Mouse (Mus musculus) embryo, embryonic 11.5 days (tissue): ENCODE data around the gene Txndc17.
"Not testable (repeated sequence)": the region's sequence is repeated elsewhere in the genome, so short reads cannot be mapped to it uniquely, and the experiment has no call there.

Experiments
- DNase-seq: peaks from one replicate; pipeline ENCODE4 v3.0.0-alpha.2; 2012; ENCODE audit warnings: low read depth, low spot score

Gene Txndc17

GRCm38 (mm10) chr11:72207204-72207833, at the start of gene Txndc17, which contains the start of gene 4933427D14Rik:
Gene Txndc17, plus strand, starts transcription at chr11:72207547.
Gene 4933427D14Rik, minus strand, starts transcription at chr11:72207459.
- DNase-seq, result peak; percentile 76

- DNase-seq, result no peak
Measured at GRCm38 (mm10) chr11:72163198-72163597, 44.1 kb upstream of the Txndc17 start.

DNA sequence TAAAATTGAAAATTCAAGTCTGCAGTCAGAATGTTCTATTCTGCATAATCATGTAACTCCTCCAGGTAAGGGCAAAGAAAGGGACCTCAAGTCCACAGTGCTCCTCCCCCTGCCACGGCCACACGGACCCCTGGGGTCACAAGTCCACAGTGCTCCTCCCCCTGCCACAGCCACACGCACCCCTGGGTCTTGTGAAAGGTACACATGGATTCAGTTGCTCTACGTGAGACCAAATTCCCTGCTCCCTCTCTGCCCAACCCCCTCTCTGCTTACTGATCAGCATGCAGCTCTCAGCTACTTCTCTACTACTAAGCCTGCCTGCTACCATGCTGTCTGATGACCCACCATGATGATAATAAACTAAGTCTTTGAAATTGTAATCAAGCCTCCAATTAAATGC, 37.5 kb upstream of the Txndc17 start:
- DNase-seq, result no peak

DNA sequence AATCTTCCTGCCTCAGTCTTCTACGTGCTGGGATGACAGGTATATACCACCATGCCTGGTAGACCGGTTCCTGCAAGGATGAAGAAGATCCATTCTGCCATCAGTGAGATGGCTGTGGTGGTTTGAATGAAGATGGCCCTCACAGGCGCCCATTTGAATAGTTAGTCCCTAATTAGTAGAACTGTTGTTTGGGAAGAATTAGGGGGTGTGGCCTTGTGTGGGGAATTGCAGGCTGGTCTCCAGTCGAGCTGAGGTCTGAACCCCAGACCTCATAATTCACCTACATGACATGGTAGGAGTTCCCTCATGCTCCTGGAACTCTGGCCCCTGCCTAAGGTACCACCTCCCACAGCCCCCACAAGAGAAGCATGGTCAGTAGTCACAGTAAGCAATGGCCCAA, 35.4 kb upstream of the Txndc17 start:
- DNase-seq, result not testable (repeated sequence)

DNA sequence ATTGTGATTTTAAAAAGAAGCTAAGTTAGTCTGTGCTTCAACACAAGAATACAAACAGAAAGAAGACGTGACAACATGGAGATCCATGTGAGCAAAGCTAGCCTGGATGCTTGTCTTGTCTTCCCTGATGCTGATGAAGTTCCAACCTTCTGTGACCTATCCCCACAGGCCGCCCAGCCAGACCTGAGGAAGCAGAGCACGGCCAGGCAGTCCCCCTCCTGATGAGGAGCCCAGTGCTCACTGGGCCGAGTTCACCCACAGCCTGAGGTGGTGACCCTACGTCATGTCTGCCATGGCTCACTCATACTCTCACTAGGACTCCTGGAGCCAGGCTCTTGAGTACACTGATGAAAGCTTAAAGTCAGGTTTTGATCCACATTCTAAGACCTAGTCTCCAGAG, 33.8 kb upstream of the Txndc17 start:
- DNase-seq, result no peak

- DNase-seq, result no peak
Measured at GRCm38 (mm10) chr11:72174721-72175120, 32.6 kb upstream of the Txndc17 start.

- no peak for DNase-seq
Measured at GRCm38 (mm10) chr11:72175966-72176365, 31.4 kb upstream of the Txndc17 start.

- no peak for DNase-seq
Measured at GRCm38 (mm10) chr11:72176553-72176952, 30.8 kb upstream of the Txndc17 start.

DNA sequence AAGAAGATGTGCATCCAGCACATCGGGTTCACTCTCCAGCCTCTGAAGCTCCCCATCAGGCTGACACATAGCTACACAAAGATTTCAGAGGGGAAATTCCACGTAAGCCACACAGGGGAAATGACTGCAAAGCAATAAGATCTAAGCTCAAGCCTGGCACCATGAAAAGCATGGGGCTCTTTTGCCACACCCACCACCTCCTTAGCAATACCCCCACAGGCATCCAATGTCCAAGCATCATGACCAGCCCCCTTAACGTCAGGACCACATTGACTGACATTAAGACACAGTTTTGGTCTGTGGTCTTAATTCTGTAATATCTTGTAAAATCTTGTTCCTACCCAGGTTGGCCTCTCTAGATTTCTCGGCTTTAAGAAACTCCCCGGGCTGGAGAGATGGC, 26.8 kb upstream of the Txndc17 start:
- no peak for DNase-seq

DNA sequence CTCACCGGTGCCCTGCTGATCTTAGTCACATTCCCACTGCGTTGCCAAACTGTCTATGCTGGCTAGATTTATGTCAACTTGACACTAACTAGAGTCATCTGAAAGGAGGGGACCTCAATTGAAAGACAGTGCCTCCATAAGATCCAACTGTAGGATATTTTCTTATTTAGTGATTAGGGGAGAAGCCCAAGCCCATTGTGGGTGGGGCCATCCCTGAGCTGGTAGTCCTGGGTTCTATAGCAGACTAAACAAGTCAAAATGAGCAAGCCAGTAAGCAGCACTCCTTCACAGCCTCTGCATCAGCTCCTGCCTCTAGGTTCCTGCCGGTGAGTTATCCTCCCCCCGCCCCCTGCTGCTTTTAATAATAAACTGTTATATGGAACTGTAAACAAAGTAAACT, 26.2 kb upstream of the Txndc17 start:
- DNase-seq, result no peak

DNA sequence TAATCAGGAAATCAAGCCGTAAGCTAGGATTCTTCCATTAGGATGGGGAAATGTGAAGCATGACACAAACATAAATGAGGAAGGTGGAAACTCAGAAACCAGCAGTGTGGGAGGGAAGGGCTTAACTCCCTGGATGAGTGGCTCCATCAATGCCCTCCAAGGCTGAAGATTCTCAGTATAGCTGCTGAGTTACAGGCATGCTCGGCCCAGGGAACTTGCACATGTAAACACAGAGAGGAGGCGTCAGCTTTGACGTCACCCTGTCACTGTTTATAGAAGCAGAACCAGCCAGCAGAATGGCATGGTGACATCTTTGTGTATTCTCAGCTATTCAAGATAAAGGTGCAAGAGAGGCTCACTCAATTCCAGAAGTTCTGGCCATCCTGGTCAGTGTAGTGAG, 23.1 kb upstream of the Txndc17 start:
- no peak for DNase-seq

- DNase-seq, result no peak
Measured at GRCm38 (mm10) chr11:72190857-72191256, 16.5 kb upstream of the Txndc17 start.

DNA sequence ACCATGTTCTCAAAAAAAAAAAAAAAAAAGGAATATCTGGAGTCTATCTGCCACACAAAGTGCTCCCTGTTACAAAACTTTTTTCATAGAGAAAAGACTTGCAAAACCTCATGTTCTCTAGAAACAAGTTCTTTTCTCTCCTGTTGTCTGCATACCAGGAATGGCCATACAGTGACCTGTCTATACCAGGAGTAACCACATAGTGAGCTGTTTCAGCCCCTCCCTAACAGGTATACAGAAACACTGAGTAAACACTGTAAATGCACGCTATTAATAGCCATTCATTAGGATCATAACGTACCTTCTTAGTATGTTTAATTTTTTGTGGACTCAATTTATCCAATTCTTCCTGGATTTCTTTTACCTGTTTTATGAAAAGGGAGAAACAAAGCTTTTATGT, 13.1 kb upstream of the Txndc17 start:
- DNase-seq, result no peak

- DNase-seq, result no peak
Measured at GRCm38 (mm10) chr11:72196506-72196905, 10.8 kb upstream of the Txndc17 start.

- DNase-seq, result no peak
Measured at GRCm38 (mm10) chr11:72203440-72203839, 3.9 kb upstream of the Txndc17 start.

GRCm38 (mm10) chr11:72205256-72205655, 2.1 kb upstream of the Txndc17 start:
- no peak for DNase-seq

- no peak for DNase-seq
Measured at GRCm38 (mm10) chr11:72206341-72207203, 775 bp upstream of the Txndc17 start, which contains the start of gene Gm43951. Gene Gm43951, minus strand, starts transcription at chr11:72206840.

DNA sequence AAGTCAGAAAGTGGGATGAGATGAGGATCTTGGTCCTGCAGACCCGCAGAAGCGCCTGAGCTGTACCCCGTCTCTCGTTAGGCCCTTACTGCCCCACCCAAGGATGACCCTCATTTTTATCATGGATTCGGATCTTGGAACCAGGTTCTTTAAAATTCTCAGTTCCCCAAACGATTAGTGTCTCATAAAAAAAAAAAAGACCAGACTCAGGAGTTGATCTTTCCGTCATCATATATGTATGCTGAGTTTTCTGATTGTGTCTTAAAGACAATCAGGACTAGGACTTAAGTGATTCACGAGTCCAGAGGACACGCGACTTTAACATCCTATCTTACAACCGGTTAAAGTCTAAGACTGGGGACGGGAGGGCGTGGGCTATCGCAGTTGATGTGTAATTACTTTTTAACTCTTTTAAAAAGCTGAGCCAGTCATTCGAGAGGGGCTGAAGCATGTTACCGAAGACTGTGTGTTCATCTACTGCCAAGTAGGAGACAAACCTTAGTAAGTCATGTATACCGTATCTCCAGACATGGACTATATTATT, 559 bp downstream of the Txndc17 start:
- DNase-seq, result no peak

DNA sequence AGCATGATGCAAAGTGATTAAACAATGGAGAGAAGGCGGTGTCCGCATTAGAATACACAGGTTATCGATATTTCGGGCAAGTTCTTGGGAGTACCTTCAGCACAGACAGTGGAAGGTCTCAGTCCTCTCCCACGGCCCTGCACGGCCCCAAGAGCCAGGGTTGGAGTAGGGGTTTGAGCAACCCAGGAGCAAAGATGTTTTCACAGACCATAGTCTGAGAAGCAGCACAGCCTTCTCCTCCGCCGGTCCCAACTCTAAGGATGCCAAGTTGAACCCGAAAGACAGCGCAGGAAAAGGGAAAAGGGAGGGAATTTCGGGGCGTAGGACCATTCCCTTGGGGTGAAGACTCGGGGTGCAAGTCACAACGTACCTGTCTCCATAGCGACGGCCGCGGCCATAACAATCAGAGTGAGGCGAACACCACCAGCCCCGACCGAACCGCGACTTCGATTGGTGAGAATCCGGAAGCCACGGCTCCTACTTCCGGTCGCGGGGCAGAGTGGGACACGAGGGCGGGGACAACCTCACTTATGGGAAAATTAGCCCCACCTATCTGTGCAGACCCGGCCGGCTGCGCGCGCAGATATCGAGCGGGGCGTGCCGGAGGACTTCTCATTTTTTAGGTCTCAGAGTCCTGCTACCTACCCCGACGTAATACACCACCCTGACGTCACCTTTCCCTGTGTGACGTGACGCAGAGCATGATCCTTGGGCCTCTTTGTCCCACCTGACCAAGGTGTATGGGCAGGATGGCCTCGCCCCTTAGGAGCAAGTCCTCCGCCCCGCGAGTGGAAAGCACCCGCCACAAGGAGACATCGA, 7.5 kb downstream of the Txndc17 start:
- peak; percentile 94 for DNase-seq

- no peak for DNase-seq
Measured at GRCm38 (mm10) chr11:72215410-72215797, 8.1 kb downstream of the Txndc17 start, which contains the start of gene Med31. Gene Med31, minus strand, starts transcription at chr11:72215592.

GRCm38 (mm10) chr11:72217116-72217515, 9.8 kb downstream of the Txndc17 start:
- DNase-seq, result no peak

DNA sequence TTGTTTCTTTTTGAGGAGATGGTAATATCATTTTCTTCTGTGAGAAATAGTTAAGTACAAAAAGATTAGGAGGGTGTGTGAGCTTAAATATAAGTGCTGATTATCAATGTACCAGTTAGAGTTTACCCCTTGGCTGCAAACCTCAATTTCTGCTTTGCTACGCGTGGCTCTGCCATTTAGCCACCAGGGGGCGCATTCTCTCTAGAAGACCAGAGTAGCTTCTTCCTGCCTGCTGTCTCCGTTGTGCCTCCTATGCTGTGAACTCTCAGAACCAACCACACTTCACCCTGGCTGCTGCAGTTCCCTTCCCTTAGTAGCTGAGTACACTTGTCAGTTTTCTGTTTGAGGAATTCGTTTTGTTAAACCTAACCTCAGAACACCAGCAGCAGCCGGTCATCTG, 13.9 kb downstream of the Txndc17 start:
- DNase-seq, result peak; percentile 59
